Mouse (Mus musculus) stomach, embryonic 16.5 days (tissue): ENCODE measurements at regions not wholly inside any gene's neighbourhood (a gene's known extent, or its start where the extent isn't known, plus 50 kb on each side); places are given as distances from the start of the nearest gene placed in this dataset.

Experiments
- ATAC-seq: fragments of 200-750 bp; cut with Nextera tagmentation; 2 replicates; pipeline ENCODE4 v1.8.0; 2017; ENCODE audit warnings: moderate number of reproducible peaks, moderate TSS enrichment; ENCODE audit not compliant: insufficient read depth, low FRiP score
- H3K27ac ChIP-seq: fragments of 300-500 bp; sonication (generic); 2 replicates; pipeline ENCODE4 v1.5.1; 2014; ENCODE audit warnings: low read length
- H3K27me3 ChIP-seq: fragments of 300-500 bp; sonication (generic); 2 replicates; pipeline ENCODE4 v1.6.1; 2014; ENCODE audit warnings: low read length, control low read depth, mixed read lengths; ENCODE audit not compliant: control insufficient read depth, insufficient read depth
- H3K36me3 ChIP-seq: fragments of 300-500 bp; sonication (generic); 2 replicates; pipeline ENCODE4 v1.6.1; 2014; ENCODE audit warnings: low read length; ENCODE audit not compliant: control insufficient read depth, insufficient read depth
- H3K4me1 ChIP-seq: fragments of 300-500 bp; sonication (generic); 2 replicates; pipeline ENCODE4 v1.6.1; 2014; ENCODE audit warnings: low read length, control low read depth, mixed read lengths; ENCODE audit not compliant: control insufficient read depth, insufficient read depth
- H3K4me2 ChIP-seq: fragments of 300-500 bp; sonication (generic); 2 replicates; pipeline ENCODE4 v1.6.1; 2014; ENCODE audit warnings: low read depth, low read length, mixed read lengths
- H3K4me3 ChIP-seq: fragments of 300-500 bp; sonication (generic); replicated peaks from 2 replicates; pipeline ENCODE4 v1.5.1; 2014; ENCODE audit warnings: mild to moderate bottlenecking, low read length
- H3K9ac ChIP-seq: fragments of 300-500 bp; sonication (generic); 2 replicates; pipeline ENCODE4 v1.6.1; 2014; ENCODE audit warnings: low read length
- H3K9me3 ChIP-seq: fragments of 300-500 bp; sonication (generic); replicated peaks from 2 replicates; pipeline ENCODE4 v1.6.1; 2016; ENCODE audit warnings: low read length, control low read depth; ENCODE audit not compliant: control insufficient read depth
- WGBS: fragments of 180-500 bp; shearing (Covaris S2); extraction: QIAGEN DNeasy Blood & Tissue Kit; methylation state at CpG from one replicate; pipeline ENCODE4 v1.1.7; 2014; 5-methylcytosine and 5-hydroxymethylcytosine counted together

DNA sequence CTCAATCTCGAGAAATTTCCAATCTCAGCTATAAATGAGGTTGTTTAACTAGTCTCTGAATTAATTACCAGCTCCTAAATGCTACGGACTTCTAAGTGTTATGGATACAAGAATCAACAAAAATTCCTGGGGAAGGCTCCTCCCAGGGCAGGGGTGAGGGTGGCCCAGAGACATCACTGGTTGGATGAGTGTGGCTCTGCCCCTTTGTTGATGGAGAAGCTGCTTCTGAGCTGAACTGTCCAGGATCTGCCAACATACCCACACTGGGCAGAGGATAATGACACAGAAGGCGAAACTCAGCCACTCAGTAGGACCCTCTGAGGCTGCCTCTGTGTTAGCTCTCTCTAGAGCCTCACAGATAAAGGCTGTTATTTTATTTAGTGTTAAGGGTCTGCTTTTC lies 449.0 kb downstream of the Sox2 start:
- ATAC-seq = no peak
- H3K9ac ChIP-seq = no peak overlapping the region
- H3K36me3 ChIP-seq = no peaks in the 10 kb centered on the region
- no peaks in the 10 kb centered on the region for H3K4me1 ChIP-seq
- H3K9me3 ChIP-seq = no peaks in the 10 kb centered on the region
- no peak overlapping the region for H3K27ac ChIP-seq
- no peak overlapping the region for H3K4me2 ChIP-seq
- H3K27me3 ChIP-seq = no peaks in the 10 kb centered on the region
- WGBS = 60% methylated on average over 3 of the region's 3 CpGs
- H3K4me3 ChIP-seq = no peak overlapping the region

DNA sequence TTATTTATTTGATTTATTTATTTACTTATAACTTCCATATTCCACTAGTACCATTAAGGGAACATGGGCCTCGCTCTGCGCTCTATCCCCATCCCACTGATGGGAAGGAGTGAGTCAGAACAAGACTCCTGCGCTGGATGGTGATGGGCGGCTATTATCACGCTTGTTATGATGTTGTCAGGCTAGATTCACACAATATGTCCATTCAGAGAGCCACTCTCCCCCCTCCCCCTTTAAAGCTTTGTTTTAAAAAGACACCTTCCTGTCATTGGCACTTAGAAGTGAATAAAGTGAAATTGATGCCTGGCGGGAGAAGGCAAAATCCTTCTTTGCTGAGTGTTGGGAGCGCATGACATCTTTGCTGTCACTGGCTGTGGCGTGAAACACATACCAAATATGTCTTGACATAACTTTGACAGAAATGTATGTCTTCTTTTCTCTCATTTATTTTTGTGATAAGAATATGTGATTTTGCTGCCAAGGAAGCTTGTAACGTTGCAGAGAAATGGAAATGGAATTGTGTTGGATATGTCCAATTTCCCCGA lies 449.7 kb downstream of the Sox2 start:
- Histone ChIP-seq H3K4me1 (no peaks in the 10 kb centered on the region), H3K27me3 (no peaks in the 10 kb centered on the region), H3K9me3 (no peaks in the 10 kb centered on the region), H3K4me3 (no peak overlapping the region), H3K9ac (no peak overlapping the region), H3K27ac (no peak overlapping the region), H3K36me3 (no peaks in the 10 kb centered on the region), H3K4me2 (no peak overlapping the region)
- ATAC-seq = no peak
- 88% methylated on average over 10 of the region's 10 CpGs for WGBS

DNA sequence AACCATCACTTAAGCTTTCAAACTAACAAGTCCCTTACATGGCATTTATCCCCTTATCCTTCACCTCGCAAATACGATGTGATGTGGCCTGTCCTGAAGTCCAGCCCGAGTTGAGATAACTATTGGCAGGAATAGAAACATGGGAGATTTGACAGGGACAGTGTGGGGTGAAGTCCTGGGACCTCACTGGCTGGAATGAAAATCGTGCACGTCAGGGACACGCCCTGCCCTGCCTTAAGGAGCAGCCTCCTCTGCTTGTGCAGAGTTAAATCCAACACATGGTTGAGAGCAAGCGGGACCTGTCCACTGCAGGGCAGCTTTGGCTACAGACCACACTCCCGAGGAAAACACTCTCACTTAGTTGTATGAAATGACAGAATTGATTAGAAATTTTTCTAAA lies 451.1 kb downstream of the Sox2 start:
- 53% methylated on average over 8 of the region's 8 CpGs for WGBS
- Histone ChIP-seq H3K36me3 (no peaks in the 10 kb centered on the region), H3K4me1 (no peaks in the 10 kb centered on the region), H3K27ac (no peak overlapping the region), H3K9ac (no peak overlapping the region), H3K27me3 (no peaks in the 10 kb centered on the region), H3K9me3 (no peaks in the 10 kb centered on the region), H3K4me2 (no peak overlapping the region), H3K4me3 (no peak overlapping the region)
- ATAC-seq = no peak

- Histone ChIP-seq H3K9me3 (no peaks in the 10 kb centered on the region), H3K4me3 (no peak overlapping the region), H3K36me3 (no peaks in the 10 kb centered on the region), H3K4me1 (no peaks in the 10 kb centered on the region), H3K4me2 (no peak overlapping the region), H3K27ac (no peak overlapping the region), H3K27me3 (no peaks in the 10 kb centered on the region), H3K9ac (no peak overlapping the region)
- ATAC-seq = no peak
- 59% methylated on average over 5 of the region's 5 CpGs for WGBS
Measured at GRCm38 (mm10) chr3:35101951-35102350, 451.7 kb downstream of the Sox2 start.

- H3K4me3 ChIP-seq = no peak overlapping the region
- H3K9me3 ChIP-seq = no peaks in the 10 kb centered on the region
- no peaks in the 10 kb centered on the region for H3K4me1 ChIP-seq
- no peaks in the 10 kb centered on the region for H3K27me3 ChIP-seq
- H3K27ac ChIP-seq = no peak overlapping the region
- WGBS = 48% methylated on average over 13 of the region's 13 CpGs
- peak; percentile 69 for ATAC-seq
- H3K9ac ChIP-seq = no peak overlapping the region
- H3K4me2 ChIP-seq = no peak overlapping the region
- H3K36me3 ChIP-seq = no peaks in the 10 kb centered on the region
Measured at GRCm38 (mm10) chr3:35102715-35103591, 452.7 kb downstream of the Sox2 start.

DNA sequence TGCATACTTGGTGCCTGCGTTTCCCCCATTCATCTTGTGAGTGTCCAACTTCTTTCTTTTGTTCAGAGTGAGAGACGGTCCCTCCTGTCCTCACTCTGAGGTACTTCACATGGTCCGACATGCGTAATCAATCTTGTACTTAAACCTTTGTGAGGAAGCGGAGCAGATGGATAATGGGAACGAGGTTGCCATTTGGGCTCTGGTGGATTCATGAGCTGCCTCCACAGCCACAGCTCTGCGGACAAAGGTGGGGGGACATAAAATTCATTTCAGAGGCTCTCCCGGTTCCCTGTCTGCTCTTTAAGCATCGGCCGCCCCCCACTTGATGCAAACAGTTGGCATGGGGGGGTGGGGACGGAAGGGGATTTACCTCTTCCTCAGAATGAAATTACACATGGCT lies 454.7 kb downstream of the Sox2 start:
- no peak for ATAC-seq
- no peaks in the 10 kb centered on the region for H3K27me3 ChIP-seq
- no peak overlapping the region for H3K4me3 ChIP-seq
- no peak overlapping the region for H3K27ac ChIP-seq
- H3K36me3 ChIP-seq = no peaks in the 10 kb centered on the region
- H3K9ac ChIP-seq = no peak overlapping the region
- no peaks in the 10 kb centered on the region for H3K9me3 ChIP-seq
- no peaks in the 10 kb centered on the region for H3K4me1 ChIP-seq
- H3K4me2 ChIP-seq = no peak overlapping the region
- WGBS = 73% methylated on average over 11 of the region's 11 CpGs

DNA sequence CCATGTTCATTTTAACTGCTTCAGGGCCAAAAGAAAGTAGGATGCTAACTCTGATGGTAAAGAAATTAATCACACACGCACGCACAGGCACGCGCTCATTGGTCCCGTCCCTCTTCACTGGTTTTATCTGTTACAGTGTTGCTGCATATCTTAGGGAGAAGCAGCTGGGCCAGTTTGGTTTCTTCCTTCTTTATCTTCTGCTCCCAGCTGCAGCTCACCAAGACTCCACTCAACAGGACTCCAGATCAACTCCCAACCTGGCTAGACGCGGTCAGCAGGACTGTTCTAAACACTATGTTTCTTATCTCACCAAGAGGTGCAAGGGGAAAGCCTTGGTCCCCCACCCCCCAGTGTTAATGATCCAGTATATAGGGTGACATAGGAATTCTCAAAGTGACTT lies 455.9 kb downstream of the Sox2 start:
- H3K9ac ChIP-seq = no peak overlapping the region
- H3K36me3 ChIP-seq = no peaks in the 10 kb centered on the region

DNA sequence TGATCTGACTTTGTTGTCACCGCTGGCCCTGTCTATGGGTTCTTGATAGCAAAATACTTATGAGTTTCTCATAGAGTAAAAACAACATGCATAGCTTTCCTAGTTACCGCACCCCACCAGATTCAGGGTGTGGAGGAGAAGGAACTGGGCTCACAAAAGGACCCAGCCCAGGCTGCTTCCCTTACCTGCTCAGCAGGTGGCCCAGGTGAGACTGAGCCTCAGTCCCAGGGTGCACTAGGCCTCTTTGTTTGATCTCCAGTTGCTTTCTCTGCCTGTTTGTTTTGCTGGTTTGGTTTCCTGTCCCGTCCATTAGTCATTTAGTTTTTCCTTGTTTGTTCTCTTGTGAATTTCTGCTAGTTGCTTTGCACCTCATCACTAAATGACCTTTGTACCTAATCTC lies 483.3 kb downstream of the Sox2 start:
- no peak overlapping the region for H3K4me3 ChIP-seq
- H3K9me3 ChIP-seq = no peaks in the 10 kb centered on the region
- WGBS = 71% methylated on average over 3 of the region's 3 CpGs
- ATAC-seq = peak; percentile 93
- H3K9ac ChIP-seq = no peak overlapping the region
- H3K36me3 ChIP-seq = no peaks in the 10 kb centered on the region
- H3K4me1 ChIP-seq = no peaks in the 10 kb centered on the region; the same call in 1 of the 2 replicates
- H3K27ac ChIP-seq = peak overlapping the region; percentile 58
- H3K4me2 ChIP-seq = no peak overlapping the region
- no peaks in the 10 kb centered on the region for H3K27me3 ChIP-seq

More for the DNA sequence above, 455.9 kb downstream of the Sox2 start:
- Histone ChIP-seq H3K27ac (no peak overlapping the region), H3K9me3 (no peaks in the 10 kb centered on the region), H3K27me3 (no peaks in the 10 kb centered on the region), H3K4me3 (no peak overlapping the region), H3K4me2 (no peak overlapping the region), H3K4me1 (no peaks in the 10 kb centered on the region)
- ATAC-seq = no peak
- WGBS = 68% methylated on average over 7 of the region's 7 CpGs

- Histone ChIP-seq H3K9me3 (no peaks in the 10 kb centered on the region), H3K27ac (no peak overlapping the region), H3K4me1 (no peaks in the 10 kb centered on the region), H3K4me2 (no peak overlapping the region), H3K36me3 (no peaks in the 10 kb centered on the region), H3K9ac (no peak overlapping the region), H3K4me3 (no peak overlapping the region), H3K27me3 (no peaks in the 10 kb centered on the region)
- no peak for ATAC-seq
- 38% methylated on average over 11 of the region's 11 CpGs for WGBS
Measured at GRCm38 (mm10) chr3:35141500-35142220, 491.5 kb downstream of the Sox2 start.
